Mouse (Mus musculus) MEL (cell line): ENCODE data around the gene D130052B06Rik.

Source experiments
- CTCF ChIP-seq, 3 experiments: IDR thresholded peaks in 2 of 3; conservative IDR thresholded peaks in 1 of 3; 2 replicates each; pipeline ENCODE4 v1.5.1; 2011 to 2012; ENCODE audit warnings: low read length in 3 of 3, low read depth in 2 of 3, mild to moderate bottlenecking in 2 of 3, improper control_type of control experiment in 1 of 3, inconsistent platforms in 1 of 3, mixed read lengths in 1 of 3, moderate library complexity in 1 of 3; ENCODE audit not compliant: control insufficient read depth in 1 of 3, insufficient read depth in 1 of 3, poor library complexity in 1 of 3, severe bottlenecking in 1 of 3
- ELF1 ChIP-seq: IDR thresholded peaks from 2 replicates; pipeline ENCODE4 v1.6.1; 2014; ENCODE audit warnings: low read depth, mild to moderate bottlenecking, inconsistent platforms, low read length, improper control_type of control experiment, moderate library complexity
- EP300 ChIP-seq, 2 experiments: IDR thresholded peaks; 2 replicates each; pipeline ENCODE4 v1.6.1; 2011; ENCODE audit warnings: improper control_type of control experiment in 2 of 2, low read length in 2 of 2, low read depth in 1 of 2, mild to moderate bottlenecking in 1 of 2
- MAX ChIP-seq: IDR thresholded peaks from 2 replicates; pipeline ENCODE4 v1.6.1; 2011; ENCODE audit warnings: low read length, improper control_type of control experiment
- POLR2A ChIP-seq, 2 experiments: IDR thresholded peaks; 2 replicates each; pipeline ENCODE4 v1.6.1; 2011 to 2012; ENCODE audit warnings: low read length in 2 of 2, mild to moderate bottlenecking in 2 of 2, control low read depth in 1 of 2, improper control_type of control experiment in 1 of 2, low read depth in 1 of 2, moderate library complexity in 1 of 2; ENCODE audit not compliant: control insufficient read depth in 1 of 2, insufficient read depth in 1 of 2, poor library complexity in 1 of 2
- POLR2AphosphoS2 ChIP-seq: IDR thresholded peaks from 2 replicates; pipeline ENCODE4 v1.6.1; 2011; ENCODE audit warnings: low read length, improper control_type of control experiment

GRCm38 (mm10) chr11:33603174-33603573 is 4.1 kb downstream of the D130052B06Rik start:
- TF ChIP-seq MAX = no peak
- no peak for TF ChIP-seq CTCF (IDR thresholded peaks at IDR 0.05 in 2 of 3, conservative IDR thresholded peaks at IDR 0.05 in 1 of 3; ENCODE audit: control insufficient read depth in 1 of 3, insufficient read depth in 1 of 3, low read depth in 2 of 3, low read length in 3 of 3, poor library complexity in 1 of 3, severe bottlenecking in 1 of 3)
- no peak for TF ChIP-seq EP300 (IDR thresholded peaks at IDR 0.05; ENCODE audit: low read depth in 1 of 2, low read length in 2 of 2)
- no peak for TF ChIP-seq ELF1
- TF ChIP-seq POLR2AphosphoS2 = no peak
- TF ChIP-seq POLR2A (IDR thresholded peaks at IDR 0.05; ENCODE audit: control insufficient read depth in 1 of 2, insufficient read depth in 1 of 2, low read depth in 1 of 2, low read length in 2 of 2, poor library complexity in 1 of 2) = no peak
